Mouse (Mus musculus) ovary, adult 18-20 months (tissue): ENCODE results near the gene Sytl2.

Experiments used
- DNase-seq: peaks from one replicate; pipeline ENCODE4 v3.0.0; 2022; ENCODE audit warnings: low spot score, mixed read lengths

Gene Sytl2

DNA sequence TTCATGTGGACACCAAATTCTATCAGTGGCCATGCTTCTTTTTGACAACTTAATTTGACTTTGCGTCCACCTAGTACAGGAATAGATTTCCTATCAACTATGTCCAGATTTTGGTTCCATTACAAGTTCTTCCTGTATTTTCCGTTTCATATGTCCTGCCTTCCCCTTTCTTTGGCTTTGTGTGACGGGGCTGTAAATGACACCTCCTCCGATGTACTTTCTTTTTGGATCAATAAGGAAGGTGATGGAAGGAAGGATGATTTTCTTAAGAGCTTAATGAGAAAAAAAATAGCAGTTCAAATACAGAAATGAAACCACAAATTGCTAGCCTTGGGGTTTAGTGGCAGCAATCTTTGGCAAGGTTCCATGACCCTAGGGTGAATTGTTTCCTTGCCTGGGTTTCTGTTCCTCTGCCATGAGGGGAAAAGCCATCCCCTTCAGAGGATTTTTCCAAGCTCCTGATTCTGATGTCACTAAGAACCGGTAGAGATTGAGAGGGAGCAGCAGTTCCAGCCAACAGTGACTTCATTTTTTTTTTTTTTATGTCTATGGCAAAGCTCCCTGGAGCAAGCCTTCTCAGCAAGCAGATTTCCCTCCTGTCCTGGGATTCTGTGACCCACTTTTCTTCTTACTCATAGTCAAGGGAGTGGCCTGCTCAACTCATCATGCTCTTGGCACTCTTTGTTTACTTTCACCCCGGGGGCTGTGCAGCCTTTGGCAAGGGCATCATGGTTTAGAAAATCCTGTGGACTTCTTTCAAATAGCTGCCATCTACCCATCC is 68.2 kb downstream of the Sytl2 start:
- peak; percentile 26 for DNase-seq

DNA sequence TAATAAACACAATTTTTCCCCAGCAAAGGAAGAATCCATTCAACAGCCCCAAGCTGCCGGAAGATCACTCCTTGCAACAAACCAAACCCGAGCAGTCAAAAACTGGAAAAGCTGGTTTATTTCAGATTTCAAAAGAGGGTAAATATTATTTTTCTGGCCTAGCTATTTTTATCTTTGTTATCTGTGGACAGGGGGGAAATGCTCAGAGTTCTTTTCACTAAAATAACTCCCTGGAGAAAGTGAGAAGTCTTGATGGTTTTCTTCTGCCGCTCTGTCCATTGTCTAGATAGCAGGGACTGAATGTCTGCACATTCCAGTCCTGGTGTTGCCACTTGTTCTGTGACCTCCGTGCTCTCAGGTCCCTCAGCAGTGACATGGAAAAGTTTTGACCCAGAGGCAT is 70.8 kb downstream of the Sytl2 start:
- no peak for DNase-seq

DNA sequence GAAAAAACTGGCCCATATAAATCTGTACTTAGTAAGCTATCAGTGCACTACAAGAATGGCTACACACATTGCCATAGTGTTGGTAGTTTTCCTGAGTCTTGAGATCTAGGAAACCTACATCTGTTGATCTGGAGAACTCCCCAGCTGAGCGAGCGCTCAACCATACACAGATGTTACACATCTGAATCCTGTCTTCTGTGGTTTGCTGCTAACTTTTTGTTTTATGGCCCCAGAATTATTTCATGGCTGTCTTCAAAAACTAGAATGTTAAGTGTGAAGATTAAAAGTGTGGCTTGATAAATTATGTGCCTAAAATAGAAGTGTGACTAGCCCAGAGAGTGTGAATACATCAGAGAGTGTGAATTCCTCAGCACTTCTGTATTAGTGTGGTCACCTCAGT is 82.4 kb downstream of the Sytl2 start:
- no peak for DNase-seq

DNA sequence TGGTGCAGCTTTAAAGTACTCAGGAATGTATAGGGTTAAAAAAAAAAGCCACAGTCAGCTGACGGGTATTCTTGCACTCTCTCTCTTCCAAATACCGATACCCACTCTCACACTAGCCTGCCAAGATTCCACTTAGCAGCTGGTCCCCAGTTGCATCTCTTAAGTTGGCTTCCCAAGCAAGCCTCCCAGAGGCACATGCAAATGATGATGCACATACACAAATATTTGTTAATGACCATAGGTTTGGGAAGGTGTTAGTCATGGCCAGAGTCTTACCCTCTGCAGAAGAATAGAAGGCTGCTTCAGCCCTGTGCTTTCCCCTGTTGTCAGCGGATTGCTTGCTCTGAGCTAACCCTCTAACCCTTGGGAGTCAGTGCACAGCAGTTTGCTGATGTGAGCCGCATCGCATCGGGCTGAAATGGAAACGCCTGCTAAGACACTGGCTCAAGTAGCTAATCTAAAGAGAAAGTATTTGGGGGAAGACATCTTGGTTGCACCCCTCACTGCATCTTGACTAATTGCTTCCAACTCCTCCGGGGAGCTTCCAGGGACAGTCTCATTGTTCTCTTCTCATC is 84.9 kb downstream of the Sytl2 start:
- DNase-seq, result no peak

DNA sequence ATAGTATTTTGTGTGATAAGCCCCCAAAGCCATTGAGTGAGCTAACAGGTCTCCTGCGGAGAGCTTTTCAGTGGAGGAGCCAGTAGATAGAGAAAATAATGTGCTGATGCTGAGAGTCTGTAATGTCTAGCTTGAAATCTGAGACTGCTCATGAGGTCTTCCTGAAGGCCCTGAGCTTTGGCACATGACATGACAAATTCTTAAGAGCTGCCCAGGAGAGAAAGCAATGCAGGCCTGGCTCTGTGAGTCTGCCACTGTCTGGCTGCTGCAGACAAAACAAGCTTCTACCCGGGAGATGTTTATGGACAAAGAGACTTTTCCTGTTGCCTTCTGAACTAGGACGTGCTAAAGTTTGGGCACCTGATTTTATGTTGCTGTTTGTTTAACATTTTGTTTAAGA is 87.7 kb downstream of the Sytl2 start:
- DNase-seq, result peak; percentile 53

DNA sequence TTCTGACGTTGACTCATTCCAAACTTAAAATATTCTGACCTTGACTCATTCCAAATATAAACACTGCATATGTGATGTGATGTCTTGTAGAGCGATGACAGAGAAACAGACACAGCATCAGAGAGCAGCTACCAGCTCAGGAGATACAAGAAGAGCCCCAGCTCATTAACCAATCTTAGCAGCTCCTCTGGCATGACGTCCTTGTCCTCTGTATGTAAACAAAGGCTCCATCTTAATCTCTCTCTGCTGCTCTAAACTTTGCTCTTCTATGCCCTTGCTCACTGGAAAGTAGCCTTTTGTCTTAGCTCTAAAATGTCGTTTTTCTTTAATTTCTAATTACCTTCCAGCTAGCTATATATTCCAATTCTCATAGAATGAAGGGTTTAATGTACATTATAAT is 93.0 kb downstream of the Sytl2 start:
- DNase-seq, result no peak

DNA sequence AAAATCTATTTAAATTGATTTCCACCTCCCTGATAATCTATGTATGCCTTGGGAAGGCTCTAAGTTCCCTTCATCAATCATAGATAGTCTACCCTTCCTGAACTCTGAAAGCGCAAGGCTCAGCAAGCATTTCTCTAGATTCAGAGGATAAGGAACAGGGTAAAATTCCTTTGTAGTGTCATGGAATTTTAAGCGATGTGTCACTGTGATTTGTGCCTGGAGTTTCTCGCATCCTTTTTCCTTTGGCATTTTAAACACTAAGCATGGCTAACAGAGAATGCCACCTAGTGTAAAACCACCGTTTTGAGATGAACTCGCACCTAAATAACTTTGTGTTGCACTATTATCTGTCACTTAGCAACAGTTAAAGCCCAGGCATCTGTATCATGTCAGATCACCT is 93.9 kb downstream of the Sytl2 start:
- no peak for DNase-seq

DNA sequence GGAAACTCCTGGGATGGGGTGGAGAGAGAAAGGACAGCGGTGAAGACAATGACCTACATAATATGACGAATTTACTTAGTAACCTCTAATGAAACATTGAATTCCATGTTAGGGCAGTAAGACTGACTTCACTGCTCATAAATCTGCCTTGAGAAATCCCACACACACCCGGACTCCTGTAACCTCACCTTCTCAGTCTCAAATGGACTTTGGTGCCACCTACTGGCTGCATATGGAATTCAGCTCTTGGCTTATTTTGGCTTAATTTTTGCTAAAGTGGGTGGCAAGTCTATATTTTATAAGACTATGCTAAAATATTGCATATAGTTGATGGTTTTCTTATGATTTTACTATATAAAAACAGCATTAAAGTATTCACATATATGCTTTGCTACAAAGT is 107.9 kb downstream of the Sytl2 start:
- no peak for DNase-seq

DNA sequence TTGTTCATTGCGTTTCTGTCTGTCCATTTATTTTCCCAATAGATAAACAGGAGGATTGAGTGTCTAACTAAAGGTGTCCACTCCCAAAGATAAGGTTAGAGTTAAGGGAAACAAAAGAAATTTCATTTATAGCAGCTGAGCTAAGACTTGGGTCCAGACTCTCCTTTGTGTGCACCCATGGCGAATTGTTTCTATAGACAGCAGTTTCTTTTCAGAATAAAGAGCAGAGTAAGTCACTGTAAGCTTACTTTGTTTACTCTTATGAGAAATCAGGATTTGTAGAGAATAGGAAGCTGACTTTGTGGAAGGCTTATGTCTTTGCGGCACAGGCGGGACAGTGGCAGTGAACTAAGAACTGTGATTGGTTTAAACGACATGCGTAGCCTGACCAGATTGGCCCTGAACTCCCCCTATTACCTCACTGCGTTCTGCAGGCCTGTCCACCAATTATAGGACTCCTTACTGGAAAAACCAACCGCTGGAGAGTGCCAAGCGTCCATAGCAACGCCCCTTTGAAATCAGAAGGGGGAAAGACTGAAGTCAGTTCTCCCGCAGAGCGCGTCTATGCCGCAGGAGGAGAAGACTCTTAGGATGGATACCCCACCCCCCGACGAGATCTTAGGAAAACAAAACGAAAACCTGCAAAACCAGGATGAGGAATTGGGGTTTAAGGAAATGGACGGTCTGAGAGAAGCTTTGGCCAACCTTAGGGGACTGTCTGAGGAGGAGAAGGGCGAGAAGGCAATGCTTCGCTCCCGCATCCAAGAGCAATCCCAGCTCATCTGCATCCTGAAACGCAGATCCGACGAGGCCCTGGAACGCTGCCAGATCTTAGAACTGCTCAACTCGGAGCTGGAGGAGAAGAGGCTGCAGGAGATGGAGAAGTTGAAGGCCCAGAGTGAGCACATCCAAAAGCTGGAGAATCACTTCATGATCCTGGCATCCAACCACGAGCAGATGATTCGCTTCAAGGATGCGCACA is 124.3 kb downstream of the Sytl2 start, which contains the start of gene Ccdc89:
Gene Ccdc89 (plus strand): TSS at position 558 of the 982 bp plus-strand sequence.
- DNase-seq, result peak; percentile 79

DNA sequence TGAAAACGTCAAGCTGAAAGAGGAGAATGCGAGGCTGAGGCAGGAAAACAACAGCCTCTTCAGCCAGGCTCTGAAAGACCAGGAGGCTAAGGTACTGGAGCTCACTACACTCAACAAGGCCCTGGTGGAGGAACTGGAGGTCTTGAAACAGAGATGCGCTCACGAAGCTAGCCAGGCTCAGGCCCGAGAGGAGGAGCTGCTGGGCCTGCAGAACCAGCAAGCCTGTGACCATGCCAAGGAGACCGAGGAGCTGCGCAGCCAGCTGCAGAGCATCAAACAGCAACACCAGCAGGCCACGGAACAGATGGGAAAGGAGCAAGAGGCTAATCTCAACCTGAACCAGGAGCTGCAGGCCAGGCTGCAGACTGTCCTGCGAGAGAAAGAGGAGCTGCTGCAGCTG is 125.0 kb downstream of the Sytl2 start:
- peak; percentile 6 for DNase-seq

DNA sequence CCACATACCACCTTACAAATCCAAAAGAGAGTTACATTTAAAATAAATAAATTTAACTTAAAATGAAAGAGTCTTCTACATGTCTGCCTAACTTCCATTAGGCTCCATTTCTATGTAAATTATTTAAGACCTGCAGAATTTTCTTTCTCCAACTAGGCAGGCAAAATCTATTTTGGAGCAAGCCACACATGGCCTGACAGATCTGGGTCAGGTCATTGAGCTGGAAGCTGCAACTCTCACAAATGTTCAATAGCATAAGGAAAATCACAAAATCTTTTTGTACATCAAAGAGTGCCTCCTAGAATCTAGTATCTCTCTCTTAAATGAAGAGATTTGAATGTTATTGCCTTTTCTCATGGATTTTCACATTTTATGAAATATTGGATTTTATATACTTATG is 130.2 kb downstream of the Sytl2 start:
- no peak for DNase-seq

DNA sequence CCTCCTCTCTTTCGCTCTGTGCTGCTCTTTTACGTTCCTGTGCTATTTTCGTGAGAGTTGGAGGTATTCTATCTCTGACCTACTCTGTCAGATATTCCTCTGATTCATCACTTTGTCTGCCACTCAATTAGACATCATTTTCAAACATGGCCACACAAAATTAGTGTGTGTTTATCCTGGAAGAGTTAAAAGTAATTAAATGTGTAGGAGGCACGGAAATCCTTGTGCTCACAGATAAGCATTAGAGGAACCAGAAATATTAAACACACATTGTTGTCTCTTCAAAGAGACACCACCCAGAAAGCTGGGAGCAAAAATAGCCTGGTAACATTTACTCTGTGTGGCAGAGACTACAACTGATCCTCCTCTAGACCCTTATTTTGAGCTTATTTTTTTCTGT is 138.0 kb downstream of the Sytl2 start:
- no peak for DNase-seq

DNA sequence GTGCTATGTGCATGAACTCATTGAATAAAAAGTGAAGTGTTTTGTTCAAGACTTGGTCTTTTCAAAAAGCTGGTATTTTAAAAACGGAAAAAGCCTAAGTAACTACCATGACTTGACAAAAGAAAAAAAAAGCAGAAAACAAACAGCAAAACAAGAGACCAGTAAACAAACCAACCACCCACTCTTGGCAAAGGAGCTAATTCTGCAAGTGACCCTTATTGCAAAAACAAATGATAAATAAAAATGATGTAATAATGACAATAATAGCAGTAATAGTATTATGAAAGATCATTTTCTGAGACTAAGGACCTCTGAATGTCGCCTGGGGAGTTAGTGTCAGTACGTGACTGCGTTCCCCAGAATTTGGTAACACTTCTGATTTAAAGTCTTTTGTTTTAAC is 140.0 kb downstream of the Sytl2 start:
- no peak for DNase-seq

DNA sequence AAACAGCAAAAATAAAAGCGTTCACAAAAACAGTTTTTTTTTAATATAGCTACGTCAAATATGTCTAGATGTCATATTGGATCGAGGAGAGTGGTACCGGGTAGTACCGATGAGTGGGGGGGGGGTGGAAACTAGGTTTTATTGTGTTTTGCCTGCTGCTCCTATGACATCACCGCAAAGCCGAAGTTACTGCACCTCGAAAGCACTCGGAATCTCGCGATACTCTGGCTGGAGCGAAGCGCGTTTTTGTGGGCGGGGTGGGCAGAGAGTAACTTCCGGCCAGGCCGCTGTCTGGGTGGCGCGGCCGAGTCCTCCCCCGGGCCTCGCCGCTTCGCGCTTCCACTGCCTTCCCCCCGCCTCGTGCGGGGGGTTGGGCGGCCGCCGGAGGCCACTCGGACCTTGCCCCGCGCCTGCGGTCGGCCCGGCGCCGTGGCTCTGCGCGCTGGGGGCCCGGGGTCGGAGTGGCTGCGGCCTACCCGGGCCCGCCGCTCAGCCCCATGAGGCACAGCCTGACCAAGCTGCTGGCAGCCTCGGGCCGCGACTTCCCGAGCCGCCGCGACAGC is 140.5 kb downstream of the Sytl2 start, which contains the start of gene Crebzf:
Gene Crebzf (plus strand): TSS at position 212 of the 563 bp plus-strand sequence.
- DNase-seq, result peak; percentile 96

DNA sequence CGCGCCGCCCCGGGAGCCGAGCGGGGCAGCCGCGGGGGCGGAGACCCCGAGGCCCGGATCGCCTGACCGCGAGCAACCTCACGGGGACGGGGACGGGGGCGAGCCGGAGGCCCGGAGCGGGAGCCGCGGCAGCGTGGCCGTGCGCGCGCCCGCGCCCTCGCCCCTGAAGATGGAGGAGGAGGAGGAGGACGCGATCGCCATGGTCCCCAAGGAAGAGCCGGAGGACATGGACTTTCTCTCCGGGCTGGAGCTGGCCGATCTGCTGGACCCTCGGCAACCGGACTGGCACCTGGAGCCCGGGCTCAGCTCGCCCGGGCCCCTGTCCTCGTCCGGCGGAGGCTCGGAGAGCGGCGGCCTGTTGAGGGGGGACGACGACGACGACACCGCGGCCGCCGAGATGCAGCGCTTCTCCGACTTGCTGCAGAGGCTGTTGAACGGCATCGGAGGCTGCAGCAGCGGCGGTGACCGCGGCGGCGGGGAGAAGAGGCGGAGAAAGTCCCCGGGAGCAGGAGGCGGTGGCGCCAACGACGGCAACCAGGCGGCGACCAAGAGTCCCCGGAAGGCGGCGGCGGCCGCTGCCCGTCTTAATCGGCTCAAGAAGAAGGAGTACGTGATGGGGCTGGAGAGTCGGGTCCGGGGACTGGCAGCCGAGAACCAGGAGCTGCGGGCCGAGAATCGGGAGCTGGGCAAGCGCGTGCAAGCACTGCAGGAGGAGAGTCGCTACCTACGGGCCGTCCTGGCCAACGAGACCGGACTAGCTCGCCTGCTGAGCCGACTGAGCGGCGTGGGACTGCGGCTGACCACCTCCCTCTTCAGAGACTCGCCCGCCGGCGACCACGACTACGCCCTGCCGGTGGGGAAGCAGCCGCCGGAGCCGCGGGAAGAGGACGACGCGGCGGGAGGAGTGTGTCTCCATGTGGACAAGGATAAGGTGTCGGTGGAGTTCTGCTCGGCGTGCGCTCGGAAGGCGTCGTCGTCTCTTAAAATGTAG is 141.3 kb downstream of the Sytl2 start:
- peak; percentile 59 for DNase-seq

DNA sequence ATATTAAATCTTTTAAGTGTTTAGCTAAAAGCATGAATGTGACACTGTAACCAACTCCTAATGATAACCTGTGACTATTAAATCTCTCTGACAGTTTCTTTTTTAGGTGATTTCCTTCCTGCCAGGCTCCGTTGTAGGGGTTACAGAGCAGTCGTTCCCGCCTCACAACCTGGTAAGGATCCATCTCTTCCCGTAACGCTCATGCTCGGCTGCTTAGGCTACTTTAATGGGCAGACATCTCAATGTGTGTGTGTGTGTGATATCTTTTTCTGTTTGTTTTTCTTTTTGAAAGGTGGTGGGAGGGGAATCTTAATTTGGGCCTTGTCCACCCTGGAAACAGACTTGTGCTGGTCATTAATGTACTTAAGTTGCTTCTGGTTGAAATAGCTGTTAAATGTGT is 142.2 kb downstream of the Sytl2 start:
- no peak for DNase-seq

DNA sequence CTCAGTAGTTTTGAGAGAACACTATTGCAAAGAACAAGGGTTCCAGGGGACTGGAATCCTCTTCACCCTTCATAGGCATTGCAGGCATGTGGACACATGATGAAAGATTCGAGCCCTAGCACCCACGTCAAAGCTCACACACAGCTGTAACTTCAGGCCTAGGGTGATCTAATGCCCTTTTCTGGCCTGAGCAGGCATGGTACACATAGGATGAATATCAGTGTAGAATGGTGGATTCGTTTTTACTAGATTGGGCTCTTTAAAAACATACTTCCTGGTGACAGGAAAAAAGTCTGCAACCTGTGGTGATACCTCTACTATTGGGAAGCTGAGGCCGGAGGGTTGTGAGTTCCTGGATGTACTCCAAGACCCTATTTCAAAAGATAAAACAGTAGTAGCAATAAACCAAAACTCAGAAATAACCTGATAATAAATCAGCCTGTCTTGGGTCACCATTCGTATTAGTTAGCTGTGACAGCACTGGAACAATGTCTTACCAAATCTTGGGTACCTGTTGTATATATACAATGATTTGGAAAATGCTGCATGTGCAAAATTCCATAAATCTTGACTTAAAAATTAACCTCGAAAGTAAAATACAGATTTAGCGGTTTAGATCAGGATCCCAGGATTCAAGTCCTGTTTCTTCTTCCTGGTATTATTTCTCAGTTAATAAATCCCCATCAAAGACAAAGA is 154.2 kb downstream of the Sytl2 start:
- no peak for DNase-seq

DNA sequence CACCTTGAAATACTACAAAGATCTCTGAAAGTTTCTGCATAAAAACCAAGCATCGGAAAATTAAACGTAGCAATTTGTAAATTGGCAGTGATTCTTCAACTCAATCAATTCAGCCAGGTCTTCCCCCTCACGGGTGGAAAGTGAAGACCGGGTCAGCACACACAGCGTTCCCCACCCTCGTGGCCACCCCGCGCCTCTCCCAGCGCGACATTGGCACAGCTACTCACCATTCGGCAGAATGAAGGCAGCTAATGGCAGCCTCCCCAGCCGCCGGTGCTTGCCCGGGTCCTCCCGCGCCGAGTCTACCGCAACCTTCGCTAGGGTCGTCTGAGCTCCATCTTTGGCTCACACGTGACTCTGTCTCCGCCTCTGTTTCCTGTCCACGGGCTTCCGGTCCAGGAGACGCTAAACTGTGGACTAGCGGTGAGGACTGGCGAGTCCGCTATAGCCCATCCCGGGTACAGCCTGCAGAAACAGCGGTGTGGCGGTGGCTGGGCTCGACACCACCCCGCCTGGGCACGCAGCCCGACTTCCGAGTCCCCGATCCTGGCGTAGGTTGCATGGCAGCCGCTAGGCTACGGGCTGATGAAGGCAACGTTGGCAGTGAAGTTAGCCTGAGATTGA is 154.9 kb downstream of the Sytl2 start, which contains the start of gene Tmem126a:
Gene Tmem126a (minus strand): TSS at position 385 of the 624 bp plus-strand sequence.
- peak; percentile 83 for DNase-seq

DNA sequence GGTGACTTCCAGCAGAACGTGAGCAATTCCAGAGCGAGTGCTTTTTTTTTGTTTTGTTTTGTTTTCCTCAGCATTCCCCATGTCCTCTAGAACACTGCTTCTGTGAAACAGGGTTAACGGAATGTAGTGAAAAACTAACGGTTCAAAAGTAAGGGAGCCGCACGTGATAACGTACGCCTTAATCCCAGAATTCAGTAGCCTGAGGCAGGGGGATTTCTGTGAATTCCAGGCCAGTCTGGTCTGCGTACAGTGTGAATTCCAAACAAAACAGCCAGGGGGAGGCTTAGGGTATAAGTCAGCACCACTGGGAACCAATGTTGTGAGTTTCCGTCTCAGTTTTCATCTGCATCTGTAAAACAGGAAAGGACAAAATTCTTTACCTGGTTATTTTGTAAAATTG is 155.5 kb downstream of the Sytl2 start:
- DNase-seq, result no peak
